Mouse (Mus musculus) heart, embryonic 16.5 days (tissue): ENCODE measurements around the gene Tubd1. TPM values are rescaled to one million over a fixed set of nuclear protein-coding genes. Genes with fewer than 3 reads are reported as not detected.

Source experiments
- ATAC-seq: fragments of 200-750 bp; cut with Nextera tagmentation; replicated peaks from 2 replicates; pipeline ENCODE4 v1.8.0; 2017; ENCODE audit warnings: moderate number of reproducible peaks; ENCODE audit not compliant: insufficient read depth, low FRiP score; ENCODE audit errors: extremely low read depth
- H3K27ac ChIP-seq: fragments of 300-500 bp; sonication (generic); 2 replicates; pipeline ENCODE4 v1.5.1; 2014; ENCODE audit warnings: mild to moderate bottlenecking, low read length, control low read depth, moderate library complexity
- H3K27me3 ChIP-seq: fragments of 300-500 bp; sonication (generic); 2 replicates; pipeline ENCODE4 v1.6.1; 2014; ENCODE audit warnings: low read length, mixed read lengths; ENCODE audit not compliant: control insufficient read depth, insufficient read depth
- H3K36me3 ChIP-seq: fragments of 300-500 bp; sonication (generic); 2 replicates; pipeline ENCODE4 v1.6.1; 2014; ENCODE audit not compliant: control insufficient read depth, insufficient read depth
- H3K4me1 ChIP-seq: fragments of 300-500 bp; sonication (generic); 2 replicates; pipeline ENCODE4 v1.6.1; 2014; ENCODE audit warnings: low read length, mixed read lengths; ENCODE audit not compliant: control insufficient read depth, insufficient read depth
- H3K4me2 ChIP-seq: fragments of 300-500 bp; sonication (generic); 2 replicates; pipeline ENCODE4 v1.6.1; 2014; ENCODE audit warnings: low read depth, mild to moderate bottlenecking, control low read depth, low read length
- H3K4me3 ChIP-seq: fragments of 300-500 bp; sonication (generic); 2 replicates; pipeline ENCODE4 v1.5.1; 2014; ENCODE audit warnings: mild to moderate bottlenecking, control low read depth, low read length
- H3K9ac ChIP-seq: fragments of 300-500 bp; sonication (generic); 2 replicates; pipeline ENCODE4 v1.6.1; 2014; ENCODE audit warnings: low read length, control low read depth
- H3K9me3 ChIP-seq: fragments of 300-500 bp; sonication (generic); replicated peaks from 2 replicates; pipeline ENCODE4 v1.6.1; 2016; ENCODE audit warnings: low read length; ENCODE audit not compliant: control insufficient read depth
- WGBS: fragments of 180-500 bp; shearing (Covaris S2); extraction: QIAGEN DNeasy Blood & Tissue Kit; methylation state at CpG from one replicate; pipeline ENCODE4 v1.1.7; 2014; 5-methylcytosine and 5-hydroxymethylcytosine counted together
- polyA plus RNA-seq: library from polyadenylated mRNA; unstranded; fragments of >200 nt; fragmentation: Nextera tagmentation; extraction: Ambion mirVana; gene quantifications from 2 replicates; pipeline ENCODE4 v1.2.1, GENCODE M21; 2015

Gene Tubd1
- polyA plus RNA-seq, 1 experiment from 2014 or later: 13.6 TPM

- Histone ChIP-seq H3K4me3 (no peak overlapping the region), H3K4me2 (peak overlapping the region; percentile 61), H3K27ac (peak overlapping the region; percentile 92), H3K9ac (no peak overlapping the region), H3K4me1 (peaks cover 40% of the 10 kb centered on the region), H3K27me3 (no peaks in the 10 kb centered on the region), H3K36me3 (peaks cover 2% of the 10 kb centered on the region; the same call in 1 of the 2 replicates), H3K9me3 (no peaks in the 10 kb centered on the region)
- no peak for ATAC-seq
- 82% methylated on average over 9 of the region's 9 CpGs for WGBS
Observed at GRCm38 (mm10) chr11:86580319-86581113, 35.7 kb downstream of the Tubd1 start.

- Histone ChIP-seq H3K4me1 (peaks cover 40% of the 10 kb centered on the region), H3K36me3 (peaks cover 2% of the 10 kb centered on the region; the same call in 1 of the 2 replicates), H3K27me3 (no peaks in the 10 kb centered on the region), H3K4me3 (peak overlapping the region; percentile 36), H3K9me3 (no peaks in the 10 kb centered on the region), H3K4me2 (peak overlapping the region; percentile 61), H3K9ac (peak overlapping the region; percentile 68), H3K27ac (peak overlapping the region; percentile 92)
- ATAC-seq: no peak
- 14% methylated on average over 11 of the region's 11 CpGs for WGBS
Observed at GRCm38 (mm10) chr11:86581250-86581753, 36.5 kb downstream of the Tubd1 start.

- Histone ChIP-seq H3K4me3 (no peak overlapping the region), H3K27ac (peak overlapping the region; percentile 92), H3K4me2 (peak overlapping the region; percentile 61), H3K4me1 (peaks cover 38% of the 10 kb centered on the region), H3K9ac (peak overlapping the region; percentile 68; the same call in 1 of the 2 replicates), H3K9me3 (no peaks in the 10 kb centered on the region), H3K27me3 (no peaks in the 10 kb centered on the region), H3K36me3 (peaks cover 2% of the 10 kb centered on the region; the same call in 1 of the 2 replicates)
- WGBS: 68% methylated on average over 12 of the region's 12 CpGs
- no peak for ATAC-seq
Observed at GRCm38 (mm10) chr11:86581943-86582542, 37.3 kb downstream of the Tubd1 start.

GRCm38 (mm10) chr11:86582543-86583260, 37.9 kb downstream of the Tubd1 start:
- 81% methylated on average over 7 of the region's 7 CpGs for WGBS
- no peaks in the 10 kb centered on the region for H3K27me3 ChIP-seq
- H3K36me3 ChIP-seq: peaks cover 2% of the 10 kb centered on the region; the same call in 1 of the 2 replicates
- H3K4me3 ChIP-seq: no peak overlapping the region
- no peak overlapping the region for H3K9ac ChIP-seq
- peak overlapping the region; percentile 92 for H3K27ac ChIP-seq
- peak overlapping the region; percentile 15; the same call in 1 of the 2 replicates for H3K4me2 ChIP-seq
- H3K4me1 ChIP-seq: peaks cover 35% of the 10 kb centered on the region
- no peaks in the 10 kb centered on the region for H3K9me3 ChIP-seq
- ATAC-seq: no peak

GRCm38 (mm10) chr11:86583313-86583825, 38.6 kb downstream of the Tubd1 start:
- Histone ChIP-seq H3K4me3 (no peak overlapping the region), H3K27me3 (no peaks in the 10 kb centered on the region), H3K36me3 (peaks cover 2% of the 10 kb centered on the region; the same call in 1 of the 2 replicates), H3K4me2 (no peak overlapping the region), H3K27ac (no peak overlapping the region), H3K4me1 (peaks cover 40% of the 10 kb centered on the region), H3K9ac (no peak overlapping the region), H3K9me3 (no peaks in the 10 kb centered on the region)
- ATAC-seq: no peak
- WGBS: 74% methylated on average over 3 of the region's 3 CpGs

GRCm38 (mm10) chr11:86583990-86584897, 39.5 kb downstream of the Tubd1 start:
- Histone ChIP-seq H3K27me3 (no peaks in the 10 kb centered on the region), H3K36me3 (peaks cover 2% of the 10 kb centered on the region; the same call in 1 of the 2 replicates), H3K27ac (peak overlapping the region; percentile 62), H3K9ac (peak overlapping the region; percentile 78), H3K9me3 (no peaks in the 10 kb centered on the region), H3K4me2 (peak overlapping the region; percentile 88), H3K4me1 (peaks cover 33% of the 10 kb centered on the region), H3K4me3 (peak overlapping the region; percentile 85)
- ATAC-seq: no peak
- WGBS: 58% methylated on average over 14 of the region's 14 CpGs

GRCm38 (mm10) chr11:86584898-86585597, 40.3 kb downstream of the Tubd1 start:
- WGBS: 30% methylated on average over 7 of the region's 7 CpGs
- no peaks in the 10 kb centered on the region for H3K9me3 ChIP-seq
- H3K9ac ChIP-seq: peak overlapping the region; percentile 78
- peak overlapping the region; percentile 84 for H3K27ac ChIP-seq
- peaks cover 25% of the 10 kb centered on the region for H3K4me1 ChIP-seq
- H3K27me3 ChIP-seq: no peaks in the 10 kb centered on the region
- peak overlapping the region; percentile 85 for H3K4me3 ChIP-seq
- no peak for ATAC-seq
- peaks cover 2% of the 10 kb centered on the region; the same call in 1 of the 2 replicates for H3K36me3 ChIP-seq
- peak overlapping the region; percentile 88 for H3K4me2 ChIP-seq
